Mouse (Mus musculus) cerebellum, adult 9-11 months (tissue): ENCODE measurements around the gene Rfx7.
"Not testable (repeated sequence)": the region's sequence is repeated elsewhere in the genome, so short reads cannot be mapped to it uniquely, and the experiment has no call there.

ENCODE experiments used
- DNase-seq: peaks from one replicate; pipeline ENCODE4 v3.0.0; 2022

Rfx7 gene

GRCm38 (mm10) chr9:72558780-72559179 is 26.7 kb downstream of the Rfx7 start:
- DNase-seq: no peak

DNA sequence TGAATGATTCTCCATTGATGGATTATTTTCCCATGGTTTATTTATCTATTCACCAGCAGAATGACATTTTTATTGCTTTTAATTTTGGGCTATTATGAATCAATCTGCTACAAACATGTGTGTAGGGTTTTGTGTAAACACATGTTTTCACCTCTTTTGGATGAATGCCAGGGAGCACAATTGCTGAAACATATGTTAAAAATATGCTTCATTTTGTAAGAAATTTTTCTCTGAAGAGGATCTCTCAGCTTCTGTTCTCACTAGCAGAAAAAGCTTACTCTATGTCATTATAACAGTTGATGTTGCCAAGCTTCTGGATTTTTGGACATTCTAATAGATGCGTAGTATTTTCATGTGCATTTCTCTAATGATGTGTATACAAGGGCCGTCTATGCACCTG is 28.3 kb downstream of the Rfx7 start:
- no peak for DNase-seq

GRCm38 (mm10) chr9:72563277-72563676 is 31.2 kb downstream of the Rfx7 start:
- DNase-seq: no peak

- no peak for DNase-seq
Measured at GRCm38 (mm10) chr9:72567116-72567515, 35.1 kb downstream of the Rfx7 start.

DNA sequence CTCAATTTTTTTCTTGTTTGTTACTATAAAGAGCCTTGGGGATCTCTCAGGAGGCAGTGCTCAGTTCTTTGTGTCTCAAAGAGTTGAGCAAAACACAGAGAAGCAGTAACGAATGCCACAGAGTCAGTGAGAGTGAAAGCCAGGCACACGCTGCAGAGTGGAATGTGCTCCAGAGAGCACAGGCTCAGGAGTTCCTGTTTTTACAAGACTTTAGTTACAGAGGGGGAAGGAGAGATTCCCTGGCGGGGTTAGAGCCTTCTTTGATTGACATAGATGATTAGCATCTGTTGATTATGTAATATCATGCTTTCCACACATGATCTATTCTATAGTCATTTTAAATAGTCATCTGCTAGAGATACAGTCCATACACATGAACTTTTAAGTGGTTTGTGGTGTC is 48.2 kb downstream of the Rfx7 start:
- DNase-seq: no peak

DNA sequence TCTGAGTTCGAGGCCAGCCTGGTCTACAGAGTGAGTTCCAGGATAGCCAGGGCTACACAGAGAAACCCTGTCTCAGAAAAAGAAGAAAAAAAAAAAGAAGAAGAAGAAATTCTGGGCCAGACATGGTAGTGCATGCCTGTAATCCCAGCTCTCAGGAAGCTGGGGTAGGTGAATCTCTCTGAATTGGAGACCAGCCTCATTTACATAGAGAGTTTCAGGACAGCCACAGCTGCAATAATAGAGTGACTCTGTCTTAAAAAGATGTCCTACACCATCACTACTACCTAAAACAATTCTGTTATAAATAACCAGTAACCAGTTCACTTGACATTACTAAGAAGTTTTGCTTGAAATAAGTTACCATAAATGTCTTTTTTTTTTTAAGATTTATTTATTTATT is 58.8 kb downstream of the Rfx7 start:
- no peak for DNase-seq

DNA sequence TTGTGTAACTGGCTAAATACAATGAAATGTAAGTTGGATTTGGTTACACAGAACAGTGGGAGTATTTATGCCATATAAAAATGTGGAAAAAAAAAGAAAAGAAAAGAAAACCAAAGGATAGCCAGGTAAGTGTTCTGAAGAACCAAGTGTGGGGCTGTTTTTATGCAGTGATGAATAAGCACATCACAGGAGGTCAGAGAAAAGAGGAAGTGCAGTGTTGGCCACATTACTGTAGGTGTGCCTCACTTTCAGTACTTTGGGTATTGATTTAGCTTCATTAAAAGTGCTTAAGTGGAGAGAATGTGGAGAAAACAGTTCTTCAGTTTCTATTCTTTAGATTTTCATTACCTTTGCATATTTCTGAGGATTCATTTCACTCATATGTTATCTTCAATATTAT is 60.0 kb downstream of the Rfx7 start:
- no peak for DNase-seq

- not testable (repeated sequence) for DNase-seq
Measured at GRCm38 (mm10) chr9:72594656-72595055, 62.6 kb downstream of the Rfx7 start.

- DNase-seq: no peak
Measured at GRCm38 (mm10) chr9:72600142-72600541, 68.1 kb downstream of the Rfx7 start.

GRCm38 (mm10) chr9:72609771-72610170 is 77.7 kb downstream of the Rfx7 start:
- DNase-seq: no peak

DNA sequence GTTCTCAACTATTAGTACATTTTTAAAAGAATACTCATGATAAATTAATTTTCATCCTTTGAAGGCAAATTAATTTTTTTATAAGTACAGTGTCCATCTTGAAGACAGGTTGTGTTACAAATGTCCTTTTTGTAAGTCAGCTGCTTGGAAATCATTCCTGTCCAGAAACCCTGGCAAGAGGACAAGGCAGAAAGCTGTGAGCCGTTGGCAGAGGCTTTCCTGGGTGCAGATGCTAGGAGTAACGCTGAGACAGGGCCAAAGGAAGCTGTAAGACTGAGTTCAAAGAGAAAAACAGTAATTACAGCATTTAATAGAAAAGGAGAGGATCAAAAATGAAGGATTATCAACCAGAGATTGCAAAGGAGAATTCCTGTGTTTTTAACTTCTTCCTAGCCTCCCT is 81.8 kb downstream of the Rfx7 start:
- DNase-seq: peak; percentile 40

DNA sequence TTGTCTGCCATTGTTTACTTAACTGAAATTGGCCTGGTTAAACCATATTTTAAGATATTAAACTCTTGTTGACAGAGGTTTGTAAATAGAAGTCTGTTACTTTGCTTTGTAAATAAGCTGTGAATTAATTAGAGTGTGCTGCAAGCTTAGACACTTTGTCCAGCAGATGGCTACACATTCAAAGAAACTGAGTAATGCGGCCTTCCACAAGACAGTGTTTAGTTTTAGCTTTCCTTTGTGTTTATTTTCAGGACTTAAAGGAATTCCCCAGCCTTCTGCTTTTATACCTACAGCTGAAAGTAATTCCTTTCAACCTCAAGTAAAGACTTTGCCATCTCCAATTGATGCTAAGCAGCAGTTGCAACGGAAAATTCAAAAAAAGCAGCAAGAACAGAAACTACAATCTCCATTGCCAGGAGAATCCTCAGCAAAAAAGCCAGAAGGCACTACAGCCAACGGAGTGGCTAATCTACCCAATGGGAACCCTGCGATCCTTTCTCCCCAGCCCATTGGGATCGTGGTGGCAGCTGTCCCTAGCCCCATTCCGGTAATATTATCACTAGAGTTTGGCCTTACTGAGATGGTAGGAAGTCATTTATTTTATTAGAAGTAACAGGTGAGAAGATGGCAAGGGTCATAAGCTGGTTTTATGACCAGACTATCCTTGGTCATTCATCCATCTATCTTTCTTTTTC is 82.9 kb downstream of the Rfx7 start:
- DNase-seq: no peak

GRCm38 (mm10) chr9:72618037-72618436 is 86.0 kb downstream of the Rfx7 start:
- no peak for DNase-seq

DNA sequence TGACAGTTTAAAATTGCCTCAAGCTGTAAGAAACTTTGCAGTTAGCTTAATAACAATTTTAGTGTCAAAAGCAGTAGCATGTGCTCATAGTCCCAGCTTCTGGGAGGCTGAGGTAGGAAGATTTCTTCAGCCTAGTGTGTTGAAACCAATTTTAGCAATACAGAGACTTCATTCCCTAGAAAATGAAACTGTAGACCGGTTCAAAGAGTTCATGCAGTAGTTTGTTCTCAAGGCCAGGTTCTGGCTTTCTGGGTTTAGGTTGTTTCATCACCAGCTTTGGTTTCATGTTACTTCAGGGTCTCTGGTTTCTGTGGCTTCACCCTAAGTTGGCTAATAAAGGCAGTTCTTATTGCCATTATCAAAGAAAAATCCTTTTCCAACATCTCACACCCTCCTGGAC is 91.6 kb downstream of the Rfx7 start:
- DNase-seq: no peak

GRCm38 (mm10) chr9:72627598-72627997 is 95.6 kb downstream of the Rfx7 start:
- no peak for DNase-seq

DNA sequence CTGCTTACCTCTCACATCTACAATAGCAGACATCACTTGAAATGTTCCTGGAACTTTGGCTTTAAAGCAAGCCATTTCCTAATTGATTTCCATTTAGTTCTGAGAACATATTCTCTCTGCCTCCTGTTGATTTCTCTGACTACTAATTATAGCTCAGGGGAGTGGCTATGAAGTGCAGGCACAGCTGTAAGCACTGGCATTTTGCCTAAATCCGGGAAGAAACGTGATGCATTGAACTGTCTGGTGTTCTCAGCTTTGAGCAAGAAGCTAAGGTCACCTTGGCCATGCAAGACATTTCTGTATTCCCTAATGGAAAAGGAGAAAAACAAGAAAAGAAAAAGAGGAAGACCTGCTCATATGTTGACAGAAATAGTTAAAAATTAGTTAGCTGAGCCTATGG is 96.6 kb downstream of the Rfx7 start:
- no peak for DNase-seq

DNA sequence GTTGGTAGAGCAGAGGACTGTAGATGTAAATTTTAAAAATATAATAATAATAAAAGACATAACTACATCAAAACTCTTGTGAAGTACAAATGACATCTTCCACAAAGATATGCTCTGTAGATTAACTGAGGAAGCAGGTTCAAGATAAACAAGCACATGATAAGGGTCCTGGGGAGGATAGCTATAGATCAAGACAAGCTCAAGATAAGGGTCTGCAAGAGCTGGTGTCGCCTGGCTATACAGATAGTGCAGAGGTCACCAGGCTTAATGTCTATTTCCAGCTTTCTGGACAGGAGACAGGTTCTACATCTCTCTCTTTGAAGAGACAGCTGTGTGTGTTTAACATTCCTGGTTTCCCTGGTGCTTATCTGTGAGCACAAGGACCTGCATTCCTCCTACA is 100.2 kb downstream of the Rfx7 start:
- DNase-seq: no peak

DNA sequence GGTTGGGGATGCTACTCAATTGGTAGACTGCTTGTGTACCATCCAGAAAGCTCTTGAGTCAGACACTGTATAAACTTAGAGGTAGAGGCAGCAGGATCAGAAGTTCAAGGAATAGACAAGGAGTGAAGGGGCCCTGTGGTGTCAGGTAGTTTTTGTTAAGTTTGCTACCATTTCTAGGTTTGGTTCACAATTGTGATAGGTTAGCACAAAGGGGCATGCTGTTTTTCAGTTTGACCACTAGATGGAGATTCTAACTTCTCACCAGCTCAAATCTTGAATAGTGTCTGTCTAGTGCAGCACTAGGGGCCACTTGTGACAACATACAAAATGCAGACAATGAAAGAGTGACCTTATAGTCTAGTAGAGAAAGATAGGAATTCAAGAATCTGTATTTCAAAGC is 103.1 kb downstream of the Rfx7 start:
- DNase-seq: no peak

GRCm38 (mm10) chr9:72636547-72636946 is 104.5 kb downstream of the Rfx7 start:
- DNase-seq: no peak

DNA sequence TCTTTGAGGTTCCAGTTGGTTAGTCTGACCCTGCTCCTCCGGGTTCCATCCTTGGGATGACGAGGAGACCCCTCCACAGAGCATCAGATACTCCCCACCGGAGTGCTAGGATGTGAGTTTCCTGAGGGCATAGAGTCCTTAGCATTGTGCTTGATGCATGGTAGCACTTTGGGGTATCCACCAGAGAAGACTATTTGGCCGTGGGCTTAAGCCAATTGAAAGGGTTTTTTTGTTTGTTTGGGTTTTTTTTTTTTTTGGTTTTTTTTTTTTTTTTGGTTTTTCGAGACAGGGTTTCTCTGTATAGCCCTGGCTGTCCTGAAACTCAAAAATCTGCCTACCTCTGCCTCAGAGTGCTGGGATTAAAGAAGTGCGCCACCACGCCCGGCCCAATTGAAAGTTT is 105.2 kb downstream of the Rfx7 start:
- no peak for DNase-seq

DNA sequence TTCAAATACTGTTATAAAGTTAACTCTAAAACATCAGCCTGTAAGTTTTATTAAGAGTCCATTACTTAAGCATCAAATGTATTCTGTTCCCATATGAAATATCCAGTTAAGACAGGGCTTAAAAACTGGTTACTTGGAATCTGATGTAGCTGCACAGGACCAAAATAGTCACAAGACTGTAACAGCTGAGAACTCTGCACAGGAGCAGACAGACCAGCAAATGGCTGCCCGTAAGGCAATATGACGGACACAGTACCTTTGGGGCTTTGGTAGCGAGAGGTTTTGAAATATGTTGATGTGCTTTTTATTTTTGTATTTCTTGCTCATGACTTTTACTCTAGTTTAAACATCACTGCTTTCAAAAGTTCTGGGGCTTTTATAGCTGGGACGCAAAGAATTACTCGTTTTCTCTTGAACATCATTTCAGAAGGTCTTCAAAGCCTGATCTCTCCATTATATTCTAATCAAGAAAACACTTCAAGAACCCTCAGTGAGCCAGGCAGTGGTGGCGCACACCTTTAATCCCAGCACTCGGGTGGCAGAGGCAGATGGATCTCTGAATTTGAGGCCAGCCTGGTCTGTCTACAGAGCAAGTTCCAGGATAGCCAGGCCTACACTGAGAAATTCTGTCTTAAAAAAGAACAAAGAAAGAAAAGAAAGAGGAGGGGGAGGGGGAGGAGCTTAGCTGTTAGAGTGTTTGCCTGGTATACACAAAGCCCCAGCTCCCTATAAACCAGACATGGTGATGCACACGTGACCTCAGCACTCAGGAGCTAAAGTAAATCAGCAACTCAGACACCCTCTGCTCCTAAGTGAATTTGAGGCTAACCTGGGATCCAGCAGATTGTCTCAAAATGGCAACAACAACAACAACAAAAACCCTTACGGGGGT is 107.2 kb downstream of the Rfx7 start:
- DNase-seq: peak; percentile 25

GRCm38 (mm10) chr9:72639843-72640621 is 108.0 kb downstream of the Rfx7 start:
- peak; percentile 86 for DNase-seq

DNA sequence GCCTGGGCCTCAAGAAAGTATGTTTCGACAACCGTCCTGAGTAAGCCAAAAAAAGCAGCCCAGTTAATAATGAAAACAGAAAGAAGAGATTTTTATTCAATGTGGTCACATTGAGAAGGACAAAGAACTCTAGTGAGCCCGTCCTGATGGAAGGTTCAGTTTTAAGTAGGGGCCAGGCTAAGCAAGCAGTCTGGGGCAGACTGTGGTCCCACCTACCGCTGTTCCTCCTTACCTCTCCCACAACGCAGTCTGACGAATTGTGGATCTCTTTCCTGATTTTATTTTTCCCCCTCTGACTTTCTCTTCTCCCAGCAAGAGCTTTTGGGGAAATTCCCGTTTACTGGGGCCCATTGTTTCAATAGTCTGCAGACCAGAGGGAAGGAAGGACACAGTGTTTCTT is 108.6 kb downstream of the Rfx7 start:
- DNase-seq: no peak
